Mouse (Mus musculus) limb, embryonic 14.5 days (tissue): Measurements from ENCODE around the gene Thrsp. TPM values are rescaled to one million over a fixed set of nuclear protein-coding genes. Genes with fewer than 3 reads are reported as not detected.
"Not testable (repeated sequence)": the region's sequence is repeated elsewhere in the genome, so short reads cannot be mapped to it uniquely, and the experiment has no call there.

Experiments
- ATAC-seq: fragments of 200-750 bp; cut with Nextera tagmentation; 2 replicates; pipeline ENCODE4 v1.8.0; 2017; ENCODE audit warnings: low read depth, moderate number of reproducible peaks, moderate TSS enrichment; ENCODE audit not compliant: low FRiP score
- DNase-seq: peaks from one replicate; pipeline ENCODE4 v3.0.0-alpha.2; 2015; ENCODE audit warnings: low spot score
- H3K27ac ChIP-seq: fragments of 300-500 bp; sonication (generic); replicated peaks from 2 replicates; pipeline ENCODE4 v1.5.1; 2014; ENCODE audit warnings: low read depth, mild to moderate bottlenecking, low read length, moderate library complexity, mixed read lengths
- H3K27me3 ChIP-seq: fragments of 300-500 bp; sonication (generic); 2 replicates; pipeline ENCODE4 v1.6.1; 2014; ENCODE audit warnings: low read length, mixed read lengths; ENCODE audit not compliant: control insufficient read depth, insufficient read depth
- H3K36me3 ChIP-seq: fragments of 300-500 bp; sonication (generic); 2 replicates; pipeline ENCODE4 v1.6.1; 2014; ENCODE audit warnings: mild to moderate bottlenecking, low read length, moderate library complexity, mixed read lengths; ENCODE audit not compliant: control insufficient read depth, insufficient read depth
- H3K4me1 ChIP-seq: fragments of 300-500 bp; sonication (generic); 2 replicates; pipeline ENCODE4 v1.6.1; 2014; ENCODE audit warnings: antibody characterized with exemption, low read length, mixed read lengths; ENCODE audit not compliant: control insufficient read depth, insufficient read depth
- H3K4me2 ChIP-seq: fragments of 300-500 bp; sonication (generic); replicated peaks from 2 replicates; pipeline ENCODE4 v1.6.1; 2014; ENCODE audit warnings: low read depth, mild to moderate bottlenecking, low read length, moderate library complexity; ENCODE audit not compliant: severe bottlenecking
- H3K4me3 ChIP-seq: fragments of 300-500 bp; sonication (generic); replicated peaks from 2 replicates; pipeline ENCODE4 v1.5.1; 2014; ENCODE audit warnings: low read length
- H3K9ac ChIP-seq: fragments of 300-500 bp; sonication (generic); 2 replicates; pipeline ENCODE4 v1.6.1; 2014; ENCODE audit warnings: mild to moderate bottlenecking, low read depth, low read length, moderate library complexity; ENCODE audit not compliant: severe bottlenecking
- H3K9me3 ChIP-seq: fragments of 300-500 bp; sonication (generic); 2 replicates; pipeline ENCODE4 v1.6.1; 2016; ENCODE audit warnings: low read length; ENCODE audit not compliant: control insufficient read depth
- POLR2A ChIP-seq: fragments of 200-500 bp; IDR thresholded peaks from 2 replicates; pipeline ENCODE4 v1.8.0; 2012; ENCODE audit warnings: inconsistent platforms, mild to moderate bottlenecking, moderate library complexity, borderline replicate concordance; ENCODE audit not compliant: insufficient read depth, insufficient read length; ENCODE audit errors: extremely low read depth
- WGBS: fragments of 180-500 bp; shearing (Covaris S2); extraction: QIAGEN DNeasy Blood & Tissue Kit; methylation state at CpG from one replicate; pipeline ENCODE4 v1.1.7; 2014; 5-methylcytosine and 5-hydroxymethylcytosine counted together
- polyA plus RNA-seq, 2 experiments: library from polyadenylated mRNA; depleted of rRNA in 1 of 2; stranded (reverse) in 1 of 2; unstranded in 1 of 2; fragments of >200 nt; fragmentation: Nextera tagmentation in 1 of 2; extraction: Ambion mirVana in 1 of 2; gene quantifications; 2 replicates each; pipeline versions ENCODE4 v1.2.1 to v1.2.3; 2012 to 2014

Thrsp gene
- polyA plus RNA-seq, 2 experiments = 0.30 to 0.48 TPM

- no peak for TF ChIP-seq POLR2A
- H3K9ac ChIP-seq = no peak overlapping the region
- peak; percentile 31; the same call in 1 of the 2 replicates for ATAC-seq
- no peak overlapping the region for H3K4me3 ChIP-seq
- peak overlapping the region; percentile 67 for H3K27ac ChIP-seq
- peaks cover 7% of the 10 kb centered on the region for H3K9me3 ChIP-seq
- 65% methylated on average over 6 of the region's 6 CpGs for WGBS
- H3K36me3 ChIP-seq = no peaks in the 10 kb centered on the region
- no peak for DNase-seq
- H3K4me1 ChIP-seq = peaks cover 19% of the 10 kb centered on the region
- H3K27me3 ChIP-seq = no peaks in the 10 kb centered on the region
- H3K4me2 ChIP-seq = no peak overlapping the region
Measured at GRCm38 (mm10) chr7:97447050-97447531, 29.6 kb upstream of the Thrsp start.

- Histone ChIP-seq H3K9me3 (peaks cover 7% of the 10 kb centered on the region), H3K4me1 (peaks cover 19% of the 10 kb centered on the region), H3K27me3 (no peaks in the 10 kb centered on the region), H3K27ac (peak overlapping the region; percentile 67), H3K36me3 (no peaks in the 10 kb centered on the region), H3K9ac (no peak overlapping the region), H3K4me3 (no peak overlapping the region), H3K4me2 (no peak overlapping the region)
- DNase-seq = peak; percentile 92
- peak; percentile 88 for ATAC-seq
- WGBS = 30% methylated on average over 6 of the region's 6 CpGs
- no peak for TF ChIP-seq POLR2A
Measured at GRCm38 (mm10) chr7:97446171-97446925, 28.8 kb upstream of the Thrsp start.

GRCm38 (mm10) chr7:97438986-97439385 lies 21.5 kb upstream of the Thrsp start:
- Histone ChIP-seq H3K4me3 (no peak overlapping the region), H3K4me1 (peaks cover 9% of the 10 kb centered on the region; the same call in 1 of the 2 replicates), H3K36me3 (no peaks in the 10 kb centered on the region), H3K27ac (no peak overlapping the region), H3K9ac (no peak overlapping the region), H3K4me2 (no peak overlapping the region), H3K9me3 (no peaks in the 10 kb centered on the region), H3K27me3 (no peaks in the 10 kb centered on the region)
- TF ChIP-seq POLR2A = no peak
- DNase-seq (no peak), ATAC-seq (no peak)

- no peak for DNase-seq
Measured at GRCm38 (mm10) chr7:97434517-97434916, 17.0 kb upstream of the Thrsp start.

GRCm38 (mm10) chr7:97433517-97433916 lies 16.0 kb upstream of the Thrsp start:
- ATAC-seq = not testable (repeated sequence)
- WGBS = 79% methylated on average over 3 of the region's 3 CpGs

More at GRCm38 (mm10) chr7:97434517-97434916, 17.0 kb upstream of the Thrsp start:
- Histone ChIP-seq H3K9me3 (no peaks in the 10 kb centered on the region), H3K4me2 (no peak overlapping the region), H3K36me3 (no peaks in the 10 kb centered on the region), H3K9ac (no peak overlapping the region), H3K4me3 (no peak overlapping the region), H3K4me1 (peaks cover 21% of the 10 kb centered on the region), H3K27ac (no peak overlapping the region), H3K27me3 (no peaks in the 10 kb centered on the region)
- WGBS = 75% methylated on average over 10 of the region's 10 CpGs
- ATAC-seq = no peak
- no peak for TF ChIP-seq POLR2A

More at GRCm38 (mm10) chr7:97433517-97433916, 16.0 kb upstream of the Thrsp start:
- H3K4me1 ChIP-seq = peaks cover 23% of the 10 kb centered on the region
- not testable (repeated sequence) for H3K27ac ChIP-seq, H3K36me3 ChIP-seq, H3K4me3 ChIP-seq, H3K27me3 ChIP-seq, H3K4me2 ChIP-seq, H3K9me3 ChIP-seq, DNase-seq, H3K9ac ChIP-seq
